Mouse (Mus musculus): Measurements from ENCODE around the gene Retnlg. TPM values are rescaled to one million over a fixed set of nuclear protein-coding genes. Genes with fewer than 3 reads are reported as not detected.

Retnlg gene
- polyA plus RNA-seq, 1 experiment from 2014 or later, result not detected

GRCm38 (mm10) chr16:48899868-48900267 lies 27.4 kb downstream of the Retnlg start:
- no peaks in the 10 kb centered on the region for H3K36me3 ChIP-seq
- no peak overlapping the region for H3K27ac ChIP-seq
- H3K4me3 ChIP-seq, result no peak overlapping the region
- WGBS, result 78% methylated on average over 1 of the region's 1 CpGs
- no peaks in the 10 kb centered on the region for H3K27me3 ChIP-seq (ENCODE audit: low read depth, poor library complexity, severe bottlenecking)
- no peak for DNase-seq (ENCODE audit: low spot score)
- H3K4me1 ChIP-seq, result no peaks in the 10 kb centered on the region
- H3K9me3 ChIP-seq (replicated peaks), result no peaks in the 10 kb centered on the region

- H3K4me1 ChIP-seq, result no peaks in the 10 kb centered on the region
- no peak overlapping the region for H3K4me3 ChIP-seq
- H3K27me3 ChIP-seq (ENCODE audit: low read depth, poor library complexity, severe bottlenecking), result no peaks in the 10 kb centered on the region
- H3K36me3 ChIP-seq, result no peaks in the 10 kb centered on the region
- H3K27ac ChIP-seq, result no peak overlapping the region
- H3K9me3 ChIP-seq (replicated peaks), result no peaks in the 10 kb centered on the region
- 100% methylated on average over 1 of the region's 1 CpGs for WGBS
- DNase-seq (ENCODE audit: low spot score), result no peak
Measured at GRCm38 (mm10) chr16:48911184-48911583, 38.8 kb downstream of the Retnlg start.

- H3K4me3 ChIP-seq, result no peak overlapping the region
- no peak overlapping the region for H3K27ac ChIP-seq
- no peaks in the 10 kb centered on the region for H3K9me3 ChIP-seq (replicated peaks)
- no peaks in the 10 kb centered on the region for H3K27me3 ChIP-seq (ENCODE audit: low read depth, poor library complexity, severe bottlenecking)
- H3K36me3 ChIP-seq, result no peaks in the 10 kb centered on the region
- WGBS, result 91% methylated on average over 3 of the region's 3 CpGs
- no peaks in the 10 kb centered on the region for H3K4me1 ChIP-seq
- no peak for DNase-seq (ENCODE audit: low spot score)
Measured at GRCm38 (mm10) chr16:48913206-48913605, 40.8 kb downstream of the Retnlg start.

- no peaks in the 10 kb centered on the region for H3K9me3 ChIP-seq (replicated peaks)
- DNase-seq (ENCODE audit: low spot score), result no peak
- H3K4me3 ChIP-seq, result no peak overlapping the region
- no peaks in the 10 kb centered on the region for H3K4me1 ChIP-seq
- WGBS, result 92% methylated on average over 1 of the region's 1 CpGs
- peaks cover 81% of the 10 kb centered on the region for H3K36me3 ChIP-seq
- no peaks in the 10 kb centered on the region for H3K27me3 ChIP-seq (ENCODE audit: low read depth, poor library complexity, severe bottlenecking)
- H3K27ac ChIP-seq, result no peak overlapping the region
Measured at GRCm38 (mm10) chr16:48923724-48924123, 51.3 kb downstream of the Retnlg start.

Other genes starting within 250 kb of the Retnlg start
- gene Trat1, start 100.6 kb upstream of the Retnlg start, polyA plus RNA-seq (2016; fragmentation: Nextera tagmentation; extraction: Ambion mirVana), result not detected in 2 replicates
- gene Retnlb, start 55.8 kb upstream of the Retnlg start, polyA plus RNA-seq (2016; fragmentation: Nextera tagmentation; extraction: Ambion mirVana), result not detected in 2 replicates
- gene Retnla, start 30.1 kb upstream of the Retnlg start, polyA plus RNA-seq (2016; fragmentation: Nextera tagmentation; extraction: Ambion mirVana), result not detected in 2 replicates
- gene Dzip3, start 121.5 kb downstream of the Retnlg start, polyA plus RNA-seq (2016; fragmentation: Nextera tagmentation; extraction: Ambion mirVana), result 26.2 and 37.4 TPM in 2 replicates
- gene Cip2a, start 121.6 kb downstream of the Retnlg start, polyA plus RNA-seq (2016; fragmentation: Nextera tagmentation; extraction: Ambion mirVana), result 40.7 and 45.2 TPM in 2 replicates
- 0.13 and 0.20 TPM in 2 replicates for gene Myh15, start 184.9 kb downstream of the Retnlg start, polyA plus RNA-seq (2016; fragmentation: Nextera tagmentation; extraction: Ambion mirVana)

Measured in limb, embryonic 10.5 days (tissue).